Mouse (Mus musculus) liver, embryonic 13.5 days (tissue): ENCODE measurements around the gene Kcna10. TPM values are rescaled to one million over a fixed set of nuclear protein-coding genes. Genes with fewer than 3 reads are reported as not detected.

Experiments used
- ATAC-seq: fragments of 200-750 bp; cut with Nextera tagmentation; 2 replicates; pipeline ENCODE4 v1.8.0; 2017; ENCODE audit warnings: low read depth, mild to moderate bottlenecking, moderate number of reproducible peaks, moderate library complexity
- DNase-seq: peaks from one replicate; pipeline ENCODE4 v3.0.0; 2022
- H3K27ac ChIP-seq: fragments of 300-500 bp; sonication (generic); 2 replicates; pipeline ENCODE4 v1.5.1; 2015; ENCODE audit warnings: moderate library complexity, mild to moderate bottlenecking, inconsistent platforms
- H3K27me3 ChIP-seq: fragments of 300-500 bp; sonication (generic); 2 replicates; pipeline ENCODE4 v1.6.1; 2015; ENCODE audit warnings: mild to moderate bottlenecking, inconsistent platforms
- H3K36me3 ChIP-seq: fragments of 300-500 bp; sonication (generic); 2 replicates; pipeline ENCODE4 v1.6.1; 2015; ENCODE audit warnings: mild to moderate bottlenecking, inconsistent platforms
- H3K4me1 ChIP-seq: fragments of 300-500 bp; sonication (generic); replicated peaks from 2 replicates; pipeline ENCODE4 v1.6.1; 2015; ENCODE audit warnings: inconsistent platforms
- H3K4me2 ChIP-seq: fragments of 300-500 bp; sonication (generic); 2 replicates; pipeline ENCODE4 v1.6.1; 2015; ENCODE audit warnings: inconsistent platforms, mild to moderate bottlenecking, moderate library complexity
- H3K4me3 ChIP-seq: fragments of 300-500 bp; sonication (generic); replicated peaks from 2 replicates; pipeline ENCODE4 v1.5.1; 2015; ENCODE audit warnings: mild to moderate bottlenecking, inconsistent platforms
- H3K9ac ChIP-seq: fragments of 300-500 bp; sonication (generic); 2 replicates; pipeline ENCODE4 v1.6.1; 2015; ENCODE audit warnings: mild to moderate bottlenecking, inconsistent platforms
- H3K9me3 ChIP-seq: fragments of 300-500 bp; sonication (generic); replicated peaks from 2 replicates; pipeline ENCODE4 v1.6.1; 2016; ENCODE audit warnings: inconsistent platforms
- WGBS: fragments of 180-500 bp; shearing (Covaris S2); methylation state at CpG from one replicate; pipeline ENCODE4 v1.1.7; 2015; ENCODE audit not compliant: insufficient replicate concordance; 5-methylcytosine and 5-hydroxymethylcytosine counted together
- polyA plus RNA-seq: library from polyadenylated mRNA; unstranded; fragments of >200 nt; fragmentation: Nextera tagmentation; extraction: Ambion mirVana; gene quantifications from 2 replicates; pipeline ENCODE4 v1.2.1, GENCODE M21; 2015

The Kcna10 gene
- polyA plus RNA-seq, 1 experiment from 2014 or later: not detected

DNA sequence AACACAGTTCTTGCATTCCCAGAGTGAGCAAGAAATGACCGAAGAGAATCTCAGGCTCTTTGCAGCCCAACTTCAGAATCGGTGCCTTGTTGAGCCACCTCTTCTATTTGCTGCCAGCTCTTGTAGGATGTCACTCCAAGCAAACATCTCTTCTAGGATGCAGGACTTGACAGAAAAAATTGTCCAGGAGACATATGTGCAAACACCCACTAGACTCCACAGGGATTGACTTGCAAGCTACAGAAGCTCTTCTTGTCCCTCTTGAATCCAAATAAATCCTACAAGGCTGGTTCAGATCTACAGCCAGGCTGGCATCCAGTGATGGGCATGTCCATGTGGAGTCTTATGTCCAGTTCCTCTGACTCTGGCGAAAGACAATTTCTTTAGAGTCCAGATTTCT lies 21.6 kb downstream of the Kcna10 start:
- Histone ChIP-seq H3K4me1 (no peaks in the 10 kb centered on the region), H3K4me2 (no peak overlapping the region), H3K9me3 (no peaks in the 10 kb centered on the region), H3K27me3 (no peaks in the 10 kb centered on the region), H3K27ac (no peak overlapping the region), H3K36me3 (no peaks in the 10 kb centered on the region), H3K4me3 (no peak overlapping the region), H3K9ac (no peak overlapping the region)
- WGBS: 57% methylated on average over 3 of the region's 3 CpGs
- ATAC-seq (no peak), DNase-seq (no peak)

DNA sequence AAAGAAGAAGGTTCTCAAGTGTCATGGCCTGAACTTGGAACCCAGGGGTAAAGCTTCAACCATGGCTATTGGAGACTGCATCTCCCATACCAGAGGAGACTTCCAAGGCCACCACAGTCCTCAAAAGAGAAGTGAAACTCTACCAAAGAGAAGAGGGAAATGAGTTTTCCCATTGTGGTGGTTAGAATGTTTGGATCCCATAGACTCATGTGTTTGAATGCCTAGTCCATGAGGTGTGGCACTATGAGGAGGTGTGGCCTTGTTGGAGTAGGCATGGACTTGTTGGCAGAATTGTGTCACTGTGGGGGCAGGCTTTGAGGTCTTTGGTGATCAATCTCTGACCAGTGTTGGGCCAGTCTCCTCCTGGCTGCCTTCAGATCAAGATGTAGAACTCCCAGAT lies 22.3 kb downstream of the Kcna10 start:
- Histone ChIP-seq H3K4me2 (no peak overlapping the region), H3K27ac (no peak overlapping the region), H3K9me3 (no peaks in the 10 kb centered on the region), H3K36me3 (no peaks in the 10 kb centered on the region), H3K4me3 (no peak overlapping the region), H3K9ac (no peak overlapping the region), H3K4me1 (no peaks in the 10 kb centered on the region), H3K27me3 (no peaks in the 10 kb centered on the region)
- no peak for DNase-seq
- ATAC-seq: no peak

DNA sequence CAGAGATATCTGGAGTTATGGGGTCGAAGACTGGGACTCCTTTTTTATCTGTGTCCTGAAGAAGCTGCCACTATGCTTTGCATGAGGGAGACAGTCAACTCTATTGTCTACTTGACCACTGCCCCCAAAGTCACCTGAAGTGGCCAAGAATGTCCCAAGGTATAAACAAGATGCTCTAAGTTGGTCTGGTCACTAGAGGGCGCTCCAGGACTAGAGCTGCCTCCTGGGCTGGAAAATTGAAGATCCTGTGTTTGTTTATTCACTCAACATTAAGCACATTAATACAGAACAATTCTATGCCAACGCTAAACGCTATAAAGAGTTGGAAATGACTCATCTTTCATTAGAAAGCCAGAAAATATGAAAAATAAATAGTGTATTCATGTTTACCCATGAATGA lies 23.1 kb downstream of the Kcna10 start:
- Histone ChIP-seq H3K27ac (no peak overlapping the region), H3K4me3 (no peak overlapping the region), H3K4me2 (no peak overlapping the region), H3K9me3 (no peaks in the 10 kb centered on the region), H3K27me3 (no peaks in the 10 kb centered on the region), H3K9ac (no peak overlapping the region), H3K36me3 (no peaks in the 10 kb centered on the region), H3K4me1 (no peaks in the 10 kb centered on the region)
- 4% methylated on average over 4 of the region's 4 CpGs for WGBS
- ATAC-seq (no peak), DNase-seq (peak; percentile 13)

GRCm38 (mm10) chr3:107206490-107207150 lies 23.8 kb downstream of the Kcna10 start:
- ATAC-seq (no peak), DNase-seq (no peak)
- WGBS: 31% methylated on average over 4 of the region's 4 CpGs
- H3K4me3 ChIP-seq: no peak overlapping the region
- no peak overlapping the region for H3K9ac ChIP-seq
- no peaks in the 10 kb centered on the region for H3K4me1 ChIP-seq
- H3K27me3 ChIP-seq: no peaks in the 10 kb centered on the region
- no peak overlapping the region for H3K4me2 ChIP-seq
- H3K9me3 ChIP-seq: no peaks in the 10 kb centered on the region
- H3K27ac ChIP-seq: no peak overlapping the region
- H3K36me3 ChIP-seq: no peaks in the 10 kb centered on the region

DNA sequence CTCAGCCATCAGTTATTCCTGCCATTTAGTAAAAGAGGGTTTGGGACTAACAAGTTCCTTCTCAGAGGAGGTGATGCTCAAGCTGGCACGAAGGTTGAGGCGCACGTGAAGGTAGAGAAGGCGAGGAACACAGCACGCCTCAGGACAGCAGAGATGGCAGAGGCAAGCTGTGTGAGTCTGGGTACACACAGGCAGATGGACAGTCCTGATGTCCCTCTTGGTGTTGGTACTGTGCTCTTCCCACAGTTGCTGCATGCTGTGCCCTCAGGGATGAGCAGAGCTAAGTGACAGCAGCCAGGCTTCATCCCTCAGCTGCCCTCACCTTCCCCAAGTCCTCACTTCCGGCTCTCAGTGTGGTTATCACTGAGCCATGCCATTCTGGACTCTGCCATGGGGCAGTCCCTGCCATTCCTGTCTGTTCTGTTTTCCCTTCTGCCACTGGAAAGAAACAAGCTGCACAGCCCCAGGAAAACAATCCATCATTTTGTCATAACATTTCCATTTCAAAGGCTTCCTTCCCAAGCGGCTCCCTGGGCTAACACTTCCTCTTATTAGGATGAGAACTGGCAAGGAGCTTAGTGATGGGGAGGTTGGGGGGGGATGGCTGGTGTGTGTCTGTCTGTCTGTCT lies 24.9 kb downstream of the Kcna10 start:
- WGBS: 49% methylated on average over 7 of the region's 7 CpGs
- ATAC-seq (no peak), DNase-seq (no peak)
- no peaks in the 10 kb centered on the region for H3K4me1 ChIP-seq
- no peaks in the 10 kb centered on the region for H3K9me3 ChIP-seq
- no peak overlapping the region for H3K4me2 ChIP-seq
- H3K4me3 ChIP-seq: no peak overlapping the region
- no peaks in the 10 kb centered on the region for H3K27me3 ChIP-seq
- no peak overlapping the region for H3K9ac ChIP-seq
- H3K36me3 ChIP-seq: no peaks in the 10 kb centered on the region
- no peak overlapping the region for H3K27ac ChIP-seq

DNA sequence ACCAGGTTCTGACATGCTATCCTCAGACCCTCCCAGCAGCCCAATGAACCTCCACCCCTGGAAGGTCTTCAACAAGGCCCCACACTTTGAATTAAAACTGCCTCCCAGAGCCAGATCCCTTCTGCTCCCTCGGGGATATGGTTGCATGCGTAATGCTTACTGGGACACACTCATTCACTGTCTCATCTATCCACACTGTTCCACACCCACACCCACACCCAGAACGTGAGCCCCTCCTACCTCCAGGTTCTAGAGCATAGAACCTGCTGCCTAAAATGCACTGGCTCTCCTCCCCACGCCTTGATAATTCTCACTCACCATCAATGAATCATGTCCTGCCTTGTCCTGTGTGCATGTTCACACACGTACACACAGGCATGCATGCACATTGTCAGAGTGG lies 31.8 kb downstream of the Kcna10 start:
- Histone ChIP-seq H3K4me2 (no peak overlapping the region), H3K9me3 (no peaks in the 10 kb centered on the region), H3K27ac (no peak overlapping the region), H3K4me3 (no peak overlapping the region), H3K27me3 (no peaks in the 10 kb centered on the region), H3K4me1 (no peaks in the 10 kb centered on the region), H3K9ac (no peak overlapping the region), H3K36me3 (no peaks in the 10 kb centered on the region)
- ATAC-seq (no peak), DNase-seq (no peak)
- WGBS: 58% methylated on average over 5 of the region's 5 CpGs

- no peak for ATAC-seq
- Histone ChIP-seq H3K9ac (no peak overlapping the region), H3K4me3 (no peak overlapping the region), H3K4me1 (no peaks in the 10 kb centered on the region), H3K27ac (no peak overlapping the region), H3K9me3 (no peaks in the 10 kb centered on the region), H3K27me3 (no peaks in the 10 kb centered on the region), H3K36me3 (no peaks in the 10 kb centered on the region), H3K4me2 (no peak overlapping the region)
- DNase-seq: no peak
- 57% methylated on average over 8 of the region's 8 CpGs for WGBS
These were observed 33.7 kb downstream of the Kcna10 start for GRCm38 (mm10) chr3:107216400-107217100.

DNA sequence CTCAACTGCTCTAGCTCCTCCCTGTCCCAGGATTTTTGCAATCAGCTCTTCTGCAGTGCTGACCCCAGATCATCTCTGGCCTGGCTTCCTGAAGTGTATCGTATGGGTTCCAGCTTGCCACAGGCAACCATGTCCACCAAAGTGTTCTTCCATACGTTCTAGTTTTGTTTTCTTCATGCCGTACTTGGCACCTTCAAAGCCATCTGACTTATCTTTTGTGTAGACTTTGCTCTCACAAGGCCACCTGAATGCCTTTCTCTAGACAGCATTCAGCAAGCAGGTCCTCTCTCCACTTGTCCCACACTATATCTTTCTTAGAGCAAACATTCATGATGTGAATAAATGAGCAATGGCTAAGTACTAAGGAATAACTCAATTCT lies 34.2 kb downstream of the Kcna10 start:
- Histone ChIP-seq H3K27ac (no peak overlapping the region), H3K4me1 (no peaks in the 10 kb centered on the region), H3K4me3 (no peak overlapping the region), H3K27me3 (no peaks in the 10 kb centered on the region), H3K36me3 (no peaks in the 10 kb centered on the region), H3K9me3 (no peaks in the 10 kb centered on the region), H3K9ac (no peak overlapping the region), H3K4me2 (no peak overlapping the region)
- 71% methylated on average over 3 of the region's 3 CpGs for WGBS
- ATAC-seq (no peak), DNase-seq (no peak)

GRCm38 (mm10) chr3:107218572-107218971 lies 35.7 kb downstream of the Kcna10 start:
- H3K9me3 ChIP-seq: no peaks in the 10 kb centered on the region
- H3K36me3 ChIP-seq: no peaks in the 10 kb centered on the region
- no peak overlapping the region for H3K4me2 ChIP-seq
- H3K9ac ChIP-seq: no peak overlapping the region
- H3K4me3 ChIP-seq: no peak overlapping the region
- WGBS: 68% methylated on average over 7 of the region's 7 CpGs
- no peak overlapping the region for H3K27ac ChIP-seq
- no peaks in the 10 kb centered on the region for H3K4me1 ChIP-seq
- ATAC-seq (no peak), DNase-seq (no peak)
- H3K27me3 ChIP-seq: no peaks in the 10 kb centered on the region

DNA sequence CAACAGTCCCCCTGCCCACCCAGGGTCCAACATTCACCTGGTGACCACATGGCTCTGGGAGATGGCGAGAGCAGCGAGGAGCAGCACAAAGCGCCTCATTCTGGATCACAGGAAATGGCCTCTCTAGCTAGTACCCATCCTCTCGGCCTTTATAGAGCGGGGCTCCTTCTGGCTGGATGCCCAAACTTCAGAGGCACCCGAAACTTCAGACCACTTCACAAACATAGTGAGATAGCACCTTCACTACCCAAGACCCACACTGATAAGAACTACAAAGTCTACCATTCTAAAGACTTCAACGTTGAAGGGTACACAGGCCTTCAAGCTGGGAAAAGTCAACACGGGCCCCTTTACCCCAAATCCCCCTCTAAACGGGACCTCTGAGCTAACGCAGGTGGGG lies 38.8 kb downstream of the Kcna10 start, which contains the start of gene Cym:
TSS of gene Cym (minus strand) at position 125 of the 400 bp plus-strand sequence.
- H3K4me1 ChIP-seq: no peaks in the 10 kb centered on the region
- no peaks in the 10 kb centered on the region for H3K36me3 ChIP-seq
- no peak for DNase-seq
- H3K9me3 ChIP-seq: no peaks in the 10 kb centered on the region; the same call in 1 of the 2 replicates
- no peak within 1 kb of the TSS for H3K4me2 ChIP-seq
- WGBS: 59% methylated on average over 10 of the region's 10 CpGs
- H3K9ac ChIP-seq: no peak within 1 kb of the TSS
- ATAC-seq: no peak
- H3K27ac ChIP-seq: no peak within 1 kb of the TSS
- no peak within 1 kb of the TSS for H3K4me3 ChIP-seq
- no peaks in the 10 kb centered on the region for H3K27me3 ChIP-seq

GRCm38 (mm10) chr3:107223230-107223629 lies 40.4 kb downstream of the Kcna10 start:
- Histone ChIP-seq H3K36me3 (no peaks in the 10 kb centered on the region), H3K4me2 (no peak overlapping the region), H3K4me3 (no peak overlapping the region), H3K4me1 (no peaks in the 10 kb centered on the region), H3K27me3 (no peaks in the 10 kb centered on the region), H3K9ac (no peak overlapping the region), H3K27ac (no peak overlapping the region), H3K9me3 (no peaks in the 10 kb centered on the region; the same call in 1 of the 2 replicates)
- WGBS: 46% methylated on average over 1 of the region's 1 CpGs
- DNase-seq: no peak
- ATAC-seq: no peak
